Mouse (Mus musculus) heart, postnatal 25 days (tissue): ENCODE data around the gene Atcay. TPM values are rescaled to one million over a fixed set of nuclear protein-coding genes. Genes with fewer than 3 reads are reported as not detected.
A peak's percentile ranks its signal among the peaks of the same experiment; 100 is the strongest.

Source experiments
- DNase-seq: peaks from one replicate; pipeline ENCODE4 v3.0.0; 2022; ENCODE audit warnings: low spot score
- intact Hi-C: fragments of 180-260 bp; cut with DNase I; formaldehyde crosslinking; loops from one replicate; pipeline ENCODE4 v1.15.1; 2025
- total RNA-seq, 2 experiments: library from RNA; stranded (reverse); gene quantifications; 2 replicates each; pipeline ENCODE4 v1.2.3; 2021

Atcay gene
- total RNA-seq, 2 experiments from 2014 or later, result 0.05 to 0.06 TPM

DNA sequence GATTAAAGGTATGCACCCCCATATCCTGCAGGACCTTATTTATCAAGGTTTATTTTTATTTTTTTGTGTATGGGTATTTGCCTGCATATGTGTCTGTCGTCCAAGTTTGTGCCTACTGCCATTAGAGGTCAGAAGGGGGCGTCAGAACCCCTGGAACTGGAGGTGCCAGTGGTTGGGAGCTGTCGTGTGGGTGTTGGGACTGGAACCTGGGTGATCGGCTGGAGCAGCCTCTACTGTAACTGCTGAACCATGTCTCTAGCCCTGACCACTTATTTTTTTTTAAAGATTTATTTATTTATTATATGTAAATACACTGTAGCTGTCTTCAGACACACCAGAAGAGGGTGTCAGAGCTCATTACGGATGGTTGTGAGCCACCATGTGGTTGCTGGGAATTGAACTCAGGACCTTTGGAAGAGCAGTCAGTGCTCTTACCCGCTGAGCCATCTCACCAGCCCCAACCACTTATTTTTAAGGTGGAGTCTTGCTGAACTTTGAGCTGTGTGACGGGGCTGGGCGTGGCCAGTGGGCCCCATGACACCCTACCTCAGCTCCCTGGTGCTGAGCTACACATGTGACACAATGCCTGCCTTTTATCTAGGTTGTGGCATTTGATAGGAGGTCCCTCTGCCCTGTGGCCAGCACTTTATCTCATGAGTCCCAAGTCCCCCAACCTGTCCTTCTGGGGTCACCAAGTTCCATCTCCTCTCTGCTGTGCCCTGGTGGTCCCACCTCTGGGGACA lies 27.5 kb downstream of the Atcay start:
- intact Hi-C loops, result no loop called here

DNA sequence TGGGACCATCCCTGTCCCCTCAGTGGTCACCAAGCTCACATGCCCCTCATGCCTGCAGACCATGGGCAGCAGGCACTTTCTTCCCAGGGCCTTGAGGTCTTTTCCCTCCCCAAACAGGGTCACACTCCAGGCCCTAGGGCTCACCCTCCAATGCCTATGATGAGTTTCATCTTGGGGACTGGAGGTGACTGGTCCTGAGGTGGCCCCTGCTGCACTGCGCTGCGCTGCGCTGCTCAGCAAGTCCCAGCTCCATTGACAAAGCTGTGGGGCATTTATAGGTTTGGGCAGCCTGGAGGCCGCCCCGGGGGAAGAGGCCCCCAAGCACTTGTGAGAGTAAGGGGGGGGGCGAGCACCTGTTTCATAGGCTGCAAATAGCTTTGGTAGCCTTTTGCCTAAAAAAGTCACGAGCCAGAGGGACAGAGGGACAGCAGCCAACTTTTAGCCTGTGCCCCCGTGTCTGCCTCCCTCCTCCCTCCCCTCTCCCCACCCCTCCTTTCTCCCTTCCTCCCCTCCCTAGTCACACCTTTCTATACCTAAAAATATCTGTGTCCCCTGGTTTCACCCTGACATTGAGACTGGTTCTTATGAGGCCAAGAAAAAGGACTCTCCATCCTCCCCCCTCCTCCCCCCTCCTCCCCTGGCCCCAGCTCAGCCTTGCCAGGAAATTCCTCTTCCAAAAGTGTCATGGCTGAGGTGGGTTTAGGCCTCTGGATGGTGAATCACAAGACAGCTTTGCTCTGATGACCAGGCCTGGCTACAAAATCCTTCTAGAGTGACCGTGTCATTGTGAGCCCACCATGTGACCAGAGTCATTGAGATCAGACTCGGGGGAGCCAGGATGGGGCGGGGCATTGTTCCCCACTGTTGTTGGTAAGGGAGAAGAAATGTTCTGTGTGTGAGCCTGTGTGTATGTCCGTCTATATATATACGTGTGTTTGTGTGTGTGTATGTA lies 28.6 kb downstream of the Atcay start, which contains the start of gene Nmrk2:
Gene Nmrk2, minus strand, starts transcription at position 245 of the 952 bp plus-strand sequence.
- intact Hi-C loops, result no loop called here
- no peak for DNase-seq

More for the DNA sequence above, 27.5 kb downstream of the Atcay start:
- no peak for DNase-seq

DNA sequence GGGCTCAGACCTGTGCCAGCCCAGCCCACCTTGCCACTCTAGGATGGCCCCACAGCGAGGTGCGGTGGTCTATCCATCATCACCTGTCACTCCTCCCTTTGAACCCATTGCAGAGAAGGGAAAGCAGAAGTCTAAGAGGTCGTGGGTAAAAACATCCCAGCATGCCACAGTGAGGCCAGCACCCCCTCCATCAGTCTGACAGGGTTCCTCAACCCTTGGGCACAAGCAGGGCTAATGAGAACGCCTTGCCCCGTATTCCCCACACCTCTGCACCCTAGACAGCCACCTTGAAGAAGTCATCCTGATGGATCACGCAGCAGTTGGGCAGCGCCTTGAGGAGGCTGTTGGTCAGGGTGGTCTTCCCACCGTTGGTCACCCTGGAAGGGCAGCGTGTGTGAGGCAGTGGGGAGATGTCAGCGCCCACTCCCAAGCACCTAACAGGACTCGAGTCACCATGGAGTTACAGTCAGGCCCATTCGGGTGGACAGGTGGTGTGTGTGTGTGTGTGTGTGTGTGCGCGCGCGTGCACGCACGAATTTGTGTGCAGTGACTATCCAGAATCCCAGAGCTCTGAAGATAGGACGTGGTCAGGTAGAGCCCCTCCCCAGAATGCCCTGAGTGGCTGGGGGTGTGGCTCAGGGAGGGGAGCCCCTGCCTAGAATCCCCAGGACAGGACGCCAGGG lies 29.9 kb downstream of the Atcay start:
- no peak for DNase-seq
- intact Hi-C loops, result no loop called here

DNA sequence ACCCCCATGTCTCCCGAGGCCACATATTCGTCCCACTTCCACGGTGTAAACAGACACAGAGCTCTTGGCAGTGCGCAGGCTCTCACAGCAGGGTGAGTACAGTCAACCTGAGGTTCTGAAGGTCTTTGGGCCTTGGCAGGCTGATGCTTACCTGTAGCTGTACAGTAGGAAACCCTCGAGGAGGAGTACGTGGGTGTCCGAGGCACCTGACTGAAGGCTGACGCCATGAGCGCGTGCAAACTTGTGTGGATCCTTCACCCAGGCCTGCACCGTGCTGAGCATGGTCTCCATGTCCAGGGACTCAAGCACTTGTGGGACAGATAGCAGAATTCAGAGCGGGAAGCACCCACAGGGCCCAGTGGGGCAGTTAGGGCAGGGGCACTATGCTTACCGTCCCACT lies 30.5 kb downstream of the Atcay start:
- intact Hi-C loops, result no loop called here
- no peak for DNase-seq

DNA sequence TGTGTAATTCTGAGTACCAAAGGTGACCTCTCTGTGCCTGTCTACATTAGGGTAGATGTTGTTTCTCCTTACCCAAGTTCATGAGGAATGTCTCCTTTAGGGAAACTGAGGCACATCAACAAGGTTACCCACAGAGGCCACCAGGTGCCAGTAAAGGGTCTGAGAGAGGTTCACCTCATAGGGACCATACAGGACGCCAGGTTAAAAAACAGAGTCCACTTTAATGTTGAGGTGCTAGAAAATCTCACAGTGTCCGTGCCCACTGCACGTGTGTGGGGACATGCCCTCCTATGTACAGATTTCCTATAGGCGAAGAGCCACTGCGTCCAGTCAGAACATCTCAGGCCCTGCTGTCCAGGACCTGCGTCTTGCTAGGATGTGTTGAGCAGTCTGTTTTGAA lies 31.6 kb downstream of the Atcay start:
- no peak for DNase-seq
- intact Hi-C loops, result loop anchor here (1.0 kb wide), 1 partner anchor 18 kb away; no protein-coding TSS in a partner anchor

DNA sequence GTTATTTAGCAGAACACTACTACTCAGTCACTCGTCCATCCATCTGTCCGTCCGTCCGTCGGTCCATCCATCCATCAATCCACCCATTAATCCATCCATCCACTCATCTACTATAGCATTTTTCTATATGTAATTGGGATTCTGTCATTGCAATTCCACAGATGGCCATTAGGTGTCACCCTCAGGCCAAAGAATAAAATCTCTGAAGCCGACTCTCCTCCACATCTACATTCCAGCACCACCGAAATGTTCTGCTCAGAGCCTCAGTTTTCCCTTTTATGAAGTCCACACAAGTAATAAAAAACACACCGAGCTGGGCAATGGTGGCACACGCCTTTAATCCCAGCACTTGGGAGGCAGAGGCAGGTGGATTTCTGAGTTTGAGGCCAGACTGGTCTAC lies 32.4 kb downstream of the Atcay start:
- intact Hi-C loops, result loop anchor here (1.0 kb wide), 1 partner anchor 19 kb away; no protein-coding TSS in a partner anchor
- DNase-seq, result no peak

DNA sequence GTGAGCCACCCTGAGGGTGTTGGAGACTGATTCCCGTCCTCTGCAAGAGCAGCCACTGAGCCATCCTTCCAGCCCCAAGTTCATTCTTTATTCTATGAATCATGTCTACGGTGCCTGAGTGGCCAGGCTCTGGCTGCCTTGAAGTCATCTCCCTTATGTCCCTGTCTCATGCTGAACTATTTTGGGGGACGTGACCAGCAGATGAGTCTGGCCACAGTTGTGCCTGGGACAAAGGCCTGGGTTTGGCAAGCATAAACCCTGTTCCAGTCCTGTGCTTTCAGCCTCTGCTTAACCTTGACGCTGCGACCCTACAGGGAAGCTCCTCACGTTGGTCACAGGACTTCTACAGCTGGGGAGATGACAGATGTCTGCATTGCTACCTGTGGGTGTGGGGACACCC lies 33.3 kb downstream of the Atcay start:
- no peak for DNase-seq
- intact Hi-C loops, result no loop called here

DNA sequence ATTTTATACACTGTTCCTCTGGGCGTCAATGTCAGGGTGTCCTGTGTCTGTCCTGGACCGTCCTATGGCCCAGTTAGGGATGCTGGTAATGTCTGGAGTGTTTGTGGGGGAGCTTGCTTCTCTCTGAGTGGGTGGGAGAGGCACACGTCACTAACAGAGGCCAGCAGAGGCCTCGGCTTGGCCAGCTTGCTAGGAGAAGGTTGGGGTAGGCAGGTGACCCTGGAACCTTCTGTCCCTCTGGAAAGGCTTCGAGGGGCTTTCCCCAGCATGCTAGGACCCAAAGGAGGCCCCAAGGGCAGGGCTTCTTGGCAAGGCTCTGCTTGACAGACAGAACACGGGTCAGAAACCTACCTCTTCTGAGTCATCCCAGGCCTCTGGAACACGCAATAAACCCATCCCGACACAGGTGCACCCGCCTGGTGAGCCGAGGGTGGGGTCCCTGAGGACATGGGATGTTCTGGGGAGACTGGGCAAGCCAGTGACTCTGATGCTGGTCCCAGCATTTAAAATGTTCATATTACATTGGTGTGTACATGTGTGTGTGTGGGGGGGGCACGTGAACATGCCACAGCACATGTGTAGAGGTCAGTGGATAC lies 34.1 kb downstream of the Atcay start:
- intact Hi-C loops, result no loop called here
- DNase-seq, result no peak

DNA sequence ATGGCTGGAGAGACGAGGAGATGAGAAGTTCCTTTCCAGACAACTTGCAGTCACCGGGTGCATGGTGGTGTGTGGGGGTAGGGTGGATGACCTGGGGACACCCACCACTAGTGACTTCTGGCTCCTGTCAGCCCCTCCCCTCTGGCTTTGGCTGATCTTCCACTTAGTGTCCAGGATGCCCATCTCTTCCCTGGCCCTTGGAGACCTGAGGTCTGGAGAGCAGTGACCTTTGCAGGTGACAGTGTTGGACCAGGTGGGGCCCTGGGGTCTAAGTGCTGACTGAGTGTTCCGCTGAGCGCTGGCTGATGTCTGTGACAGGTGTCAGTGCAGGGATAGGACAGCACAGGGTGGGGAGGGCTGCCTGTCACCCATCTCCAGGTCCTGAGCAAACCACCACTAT lies 35.3 kb downstream of the Atcay start:
- DNase-seq, result no peak
- intact Hi-C loops, result no loop called here

DNA sequence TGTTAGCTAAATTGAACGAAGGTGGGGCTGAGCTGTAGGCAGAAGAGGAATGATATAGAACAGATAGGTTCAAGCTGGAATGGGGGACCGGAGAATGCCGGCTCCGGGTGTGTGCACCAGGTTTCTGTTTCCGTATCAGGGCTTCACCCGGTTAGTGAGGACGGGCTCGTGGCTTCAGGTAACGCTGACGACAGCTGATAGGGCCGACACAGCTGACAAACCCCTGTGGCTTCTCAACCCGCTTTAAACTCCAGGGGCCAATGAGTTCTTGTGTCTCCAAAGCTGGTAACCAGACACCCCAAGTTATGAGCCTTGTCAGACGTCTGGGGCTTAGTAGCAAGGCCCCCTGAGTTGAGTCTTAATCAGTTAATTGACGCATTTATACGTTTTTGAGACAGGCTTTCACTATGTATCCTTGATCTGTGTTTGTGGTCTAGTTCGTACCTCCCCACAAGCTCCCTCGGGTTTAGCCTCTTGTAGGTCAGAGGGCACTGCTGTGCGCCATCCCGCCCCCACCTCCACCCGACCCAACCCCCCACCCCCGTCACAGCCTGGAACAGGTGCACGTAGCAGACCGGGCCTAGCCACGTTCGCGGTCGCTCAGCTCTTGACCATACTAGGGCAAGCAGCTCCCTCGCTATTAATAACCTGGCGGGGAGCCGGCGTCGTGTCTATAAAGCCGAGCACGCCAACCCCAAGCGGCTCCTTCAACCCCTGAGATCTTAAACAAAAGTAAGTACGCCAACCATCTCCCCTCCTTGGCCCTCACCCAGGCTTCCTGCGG lies 36.5 kb downstream of the Atcay start:
- no peak for DNase-seq
- intact Hi-C loops, result no loop called here

DNA sequence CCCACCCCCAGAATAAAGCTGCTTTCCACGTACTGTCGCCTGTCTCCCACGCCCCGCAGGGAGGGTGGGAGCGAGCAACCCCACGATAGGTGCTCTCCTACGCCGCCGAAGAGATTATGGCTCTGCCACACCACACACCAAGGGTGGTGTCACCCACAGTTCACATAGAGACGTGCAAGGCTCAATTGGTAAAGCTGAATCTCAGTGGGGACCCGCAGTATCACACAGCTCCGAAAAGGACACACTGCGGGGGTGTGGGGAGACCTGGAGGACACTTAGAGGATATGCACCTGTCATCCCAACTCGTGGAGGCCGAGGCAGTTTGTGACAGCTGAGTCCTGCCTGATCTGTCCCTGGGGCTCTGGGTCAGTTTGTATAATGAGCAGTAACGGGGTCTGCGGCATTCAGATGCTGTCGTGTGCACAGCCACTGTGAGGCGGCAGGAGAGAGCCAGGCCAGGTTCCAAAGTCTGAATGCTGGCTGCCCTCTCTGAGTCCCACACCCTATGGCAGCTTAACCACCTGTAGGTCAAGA lies 37.6 kb downstream of the Atcay start:
- intact Hi-C loops, result no loop called here
- DNase-seq, result no peak

DNA sequence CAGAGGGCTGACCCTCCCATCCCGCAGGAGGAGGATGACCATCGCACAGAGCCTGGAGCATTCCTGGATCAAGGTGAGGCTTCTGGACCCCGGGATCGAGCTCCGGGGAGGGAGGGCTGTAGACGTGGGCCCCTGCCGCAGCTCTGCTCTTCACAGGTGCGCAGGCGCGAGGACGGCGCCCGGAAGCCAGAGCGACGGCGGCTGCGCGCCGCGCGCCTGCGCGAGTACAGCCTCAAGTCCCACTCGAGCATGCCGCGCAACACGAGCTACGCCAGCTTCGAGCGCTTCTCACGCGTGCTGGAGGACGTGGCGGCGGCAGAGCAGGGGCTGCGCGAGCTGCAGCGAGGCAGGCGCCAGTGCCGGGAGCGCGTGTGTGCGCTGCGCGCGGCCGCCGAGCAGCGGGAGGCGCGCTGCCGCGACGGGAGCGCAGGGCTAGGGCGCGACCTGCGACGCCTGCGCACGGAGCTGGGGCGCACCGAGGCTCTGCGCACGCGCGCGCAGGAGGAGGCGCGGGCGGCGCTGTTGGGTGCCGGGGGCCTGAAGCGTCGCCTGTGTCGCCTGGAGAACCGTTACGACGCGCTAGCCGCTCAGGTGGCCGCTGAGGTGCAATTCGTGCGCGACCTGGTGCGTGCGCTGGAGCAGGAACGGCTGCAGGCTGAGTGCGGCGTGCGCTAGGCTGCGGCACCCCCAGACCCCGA lies 38.2 kb downstream of the Atcay start:
- intact Hi-C loops, result no loop called here
- peak; percentile 79 for DNase-seq

DNA sequence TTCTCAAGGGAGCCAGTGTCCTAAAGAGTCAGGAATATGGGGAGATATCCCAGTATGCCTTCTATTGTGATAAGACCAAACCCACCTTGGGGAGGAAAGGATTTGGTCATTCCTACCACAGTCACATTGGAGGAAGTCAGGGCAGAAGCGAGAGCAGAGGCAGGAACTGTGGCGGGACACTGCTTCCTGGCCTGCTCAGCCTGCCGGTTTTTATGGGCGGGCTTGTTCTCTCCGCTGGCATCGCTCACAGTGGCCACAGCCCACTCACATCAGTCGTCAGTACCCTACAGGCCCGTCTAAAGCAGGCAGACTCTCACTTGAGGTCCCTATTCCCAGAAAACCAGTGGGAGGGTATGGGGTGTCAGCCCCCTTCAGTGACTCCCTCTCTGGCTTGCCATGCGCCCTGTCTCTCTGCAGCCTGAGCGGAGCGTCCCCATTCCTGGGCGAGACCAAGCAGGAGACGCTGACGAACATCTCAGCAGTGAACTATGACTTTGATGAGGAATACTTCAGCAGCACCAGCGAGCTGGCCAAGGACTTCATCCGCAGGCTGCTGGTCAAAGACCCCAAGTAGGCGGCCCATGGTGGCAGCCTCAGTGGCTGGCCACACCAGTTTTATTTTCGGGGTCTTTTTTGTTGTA lies 39.2 kb downstream of the Atcay start:
- no peak for DNase-seq
- intact Hi-C loops, result no loop called here

DNA sequence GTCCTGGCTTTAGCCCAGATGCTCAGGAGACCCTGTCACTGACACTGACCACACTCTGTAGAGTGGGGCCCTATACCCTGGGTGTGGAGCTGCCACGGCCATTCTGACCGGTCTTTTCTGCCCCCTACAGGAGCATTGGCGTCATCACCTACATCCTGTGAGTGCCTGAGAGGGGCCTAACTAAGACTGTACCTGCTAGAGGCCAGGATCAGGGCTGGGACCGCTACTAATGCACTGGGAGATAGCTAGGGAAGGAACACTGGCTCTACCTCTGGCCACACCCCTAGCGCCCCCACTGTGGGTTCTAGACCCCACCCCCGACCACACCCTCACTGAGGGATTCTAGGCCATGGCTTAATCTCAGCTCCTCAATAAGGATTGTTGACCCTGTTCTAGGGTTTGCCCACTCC lies 39.7 kb downstream of the Atcay start:
- intact Hi-C loops, result no loop called here
- DNase-seq, result no peak

DNA sequence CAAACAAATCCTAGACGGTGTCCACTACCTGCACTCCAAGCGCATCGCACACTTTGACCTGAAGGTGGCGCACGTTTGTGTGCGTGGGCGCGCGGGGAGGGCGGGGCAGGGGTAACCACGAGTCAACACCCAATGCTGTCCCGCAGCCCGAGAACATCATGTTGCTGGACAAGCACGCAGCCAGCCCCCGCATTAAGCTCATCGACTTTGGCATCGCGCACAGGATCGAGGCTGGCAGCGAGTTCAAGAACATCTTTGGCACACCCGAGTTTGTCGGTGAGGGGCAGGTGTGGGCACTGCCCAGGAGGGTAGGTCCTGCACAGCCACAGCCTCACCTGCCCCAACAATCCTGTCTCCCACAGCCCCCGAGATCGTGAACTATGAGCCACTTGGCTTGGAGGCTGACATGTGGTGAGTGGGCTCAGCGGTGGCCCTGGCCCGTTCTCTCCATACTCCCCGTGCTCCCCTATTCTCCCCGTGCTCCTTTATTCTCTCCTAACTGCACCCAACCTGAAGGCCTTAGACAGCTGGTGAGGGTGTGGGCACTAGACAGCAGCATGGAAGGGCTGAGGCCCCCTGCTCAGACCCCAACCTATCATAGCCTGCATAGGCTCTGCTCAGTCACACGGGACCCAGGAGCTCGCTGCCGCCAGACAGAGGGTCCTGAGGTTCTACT lies 40.3 kb downstream of the Atcay start:
- no peak for DNase-seq

DNA sequence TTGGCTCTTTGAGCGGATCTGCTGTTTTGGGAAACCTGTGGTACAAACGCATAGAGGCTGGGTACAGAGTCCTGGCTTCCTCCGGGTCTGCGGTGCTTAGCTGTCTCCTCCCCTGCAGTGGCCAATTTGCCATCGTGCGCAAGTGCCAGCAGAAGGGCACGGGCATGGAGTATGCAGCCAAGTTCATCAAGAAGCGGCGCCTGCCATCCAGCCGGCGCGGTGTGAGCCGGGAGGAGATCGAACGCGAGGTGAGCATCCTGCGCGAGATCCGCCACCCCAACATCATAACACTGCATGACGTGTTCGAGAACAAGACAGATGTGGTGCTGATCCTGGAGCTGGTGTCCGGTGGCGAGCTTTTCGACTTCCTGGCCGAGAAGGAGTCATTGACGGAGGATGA lies 40.8 kb downstream of the Atcay start:
- DNase-seq, result no peak
- intact Hi-C loops, result no loop called here

More for the DNA sequence above, 40.3 kb downstream of the Atcay start:
- intact Hi-C loops, result no loop called here

DNA sequence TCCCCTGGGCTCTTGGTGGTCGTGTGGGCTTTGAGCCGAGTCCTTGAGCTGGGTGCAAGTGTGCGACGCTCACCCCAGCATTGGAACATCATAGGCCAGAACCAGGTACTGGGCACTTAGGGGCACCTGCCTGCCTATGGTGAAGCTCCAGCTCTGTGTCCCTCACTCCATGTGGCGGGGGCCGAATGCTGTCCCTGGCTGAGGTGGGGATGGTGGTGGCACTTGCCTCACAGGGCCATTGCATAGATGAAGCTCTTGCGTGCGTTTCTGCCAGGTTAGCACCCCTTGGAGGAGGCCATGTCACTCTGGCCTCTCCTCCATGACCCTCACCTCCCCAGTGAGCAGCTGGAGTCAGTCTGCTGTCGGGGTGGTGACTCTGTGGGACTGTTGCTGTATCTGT lies 43.5 kb downstream of the Atcay start:
- intact Hi-C loops, result no loop called here
- no peak for DNase-seq
